Mouse (Mus musculus) adrenal gland, postnatal 4 days (tissue): ENCODE results near the gene Mrap. TPM values are rescaled to one million over a fixed set of nuclear protein-coding genes. Genes with fewer than 3 reads are reported as not detected.

Source experiments
- DNase-seq, 2 experiments: peaks; one replicate each; pipeline ENCODE4 v3.0.0; 2021 to 2022; ENCODE audit warnings: low spot score in 2 of 2, mixed read lengths in 2 of 2
- total RNA-seq, 2 experiments: library from RNA; stranded (reverse); gene quantifications; 2 replicates each; pipeline ENCODE4 v1.2.3; 2021

Mrap gene
- total RNA-seq, 2 experiments from 2014 or later = 216 to 230 TPM

DNA sequence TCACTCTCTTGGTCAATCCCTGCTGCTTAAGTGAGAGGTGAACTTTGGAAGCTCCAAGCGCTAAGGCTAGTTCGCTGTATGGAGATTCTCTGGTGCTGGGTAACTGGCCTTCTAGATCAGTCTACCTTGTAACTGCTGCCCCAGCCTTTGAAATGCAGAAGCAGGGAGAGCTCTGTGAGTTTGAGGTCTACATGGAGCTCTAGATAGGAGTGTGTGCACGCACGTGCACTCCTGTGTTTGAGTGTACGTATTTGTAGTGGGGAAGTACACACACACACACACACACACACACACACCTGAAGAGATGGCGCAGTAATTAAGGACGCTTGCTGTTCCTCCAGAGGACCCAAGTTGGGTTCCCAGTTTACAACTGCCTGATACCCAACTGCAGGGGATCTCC is 10.2 kb downstream of the Mrap start:
- DNase-seq = no peak

DNA sequence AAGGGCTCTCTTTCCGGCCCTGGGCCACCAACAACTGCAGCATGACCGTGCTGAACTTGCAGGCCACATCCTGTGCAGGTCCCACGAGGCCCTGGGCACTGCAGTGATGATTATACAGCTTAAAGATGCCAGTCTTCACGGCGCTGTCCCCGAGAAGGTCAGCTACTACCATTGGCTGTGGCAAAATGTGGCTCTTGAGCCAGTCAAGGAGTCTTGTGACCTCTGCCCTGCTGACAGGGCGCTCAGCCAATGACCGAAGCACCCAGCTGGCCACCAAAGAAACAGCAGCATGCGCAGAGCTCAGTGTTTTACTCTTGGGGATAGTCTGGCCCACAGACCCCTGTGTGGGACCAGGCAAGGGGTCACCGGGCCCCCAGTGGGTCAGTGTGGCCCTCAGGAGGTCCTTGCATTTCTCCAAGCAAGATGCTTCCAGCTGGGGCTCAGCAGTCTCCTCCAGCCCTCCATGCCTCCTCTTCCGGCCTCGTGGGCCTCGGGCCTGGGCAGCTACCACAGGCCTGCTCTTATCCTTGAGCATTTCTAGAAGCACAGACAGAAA is 15.5 kb downstream of the Mrap start:
- DNase-seq = no peak

DNA sequence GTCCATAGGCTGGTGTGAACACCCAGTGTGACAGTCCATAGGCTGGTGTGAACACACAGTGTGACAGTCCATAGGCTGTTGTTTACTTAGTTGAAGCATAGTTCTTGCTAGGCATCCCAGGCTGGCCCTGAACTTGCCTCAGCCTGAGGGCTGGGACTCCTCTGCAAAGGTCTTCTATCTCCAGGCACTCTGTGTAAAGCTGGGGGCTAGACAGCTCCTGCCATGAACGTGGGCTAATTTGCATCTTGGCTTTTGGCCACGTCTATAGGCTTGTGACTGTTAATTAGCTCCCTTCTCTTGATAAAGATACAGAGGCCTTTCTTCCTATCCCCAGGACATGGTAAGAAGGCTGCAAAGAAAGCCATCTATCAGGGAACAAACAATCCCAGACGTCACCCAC is 21.3 kb downstream of the Mrap start:
- no peak for DNase-seq

DNA sequence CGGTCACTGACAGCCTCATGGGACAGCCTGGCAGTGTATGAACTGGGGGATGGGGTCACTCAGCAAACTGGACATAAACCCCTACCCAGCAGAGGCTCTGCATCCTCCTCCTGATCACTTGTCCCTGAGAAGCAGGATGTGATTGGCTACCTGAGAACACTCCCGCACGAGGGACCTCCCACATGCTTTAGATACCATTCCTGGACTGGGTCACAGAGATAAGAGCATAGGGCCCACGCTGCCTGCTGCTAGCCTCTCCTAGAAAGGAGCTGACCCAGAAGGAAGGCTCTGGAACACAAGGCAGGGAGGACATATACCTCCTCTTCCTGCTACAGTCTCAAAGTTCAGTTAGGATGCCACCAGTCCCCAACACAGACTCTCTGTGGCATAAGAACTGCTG is 22.5 kb downstream of the Mrap start:
- DNase-seq = no peak

DNA sequence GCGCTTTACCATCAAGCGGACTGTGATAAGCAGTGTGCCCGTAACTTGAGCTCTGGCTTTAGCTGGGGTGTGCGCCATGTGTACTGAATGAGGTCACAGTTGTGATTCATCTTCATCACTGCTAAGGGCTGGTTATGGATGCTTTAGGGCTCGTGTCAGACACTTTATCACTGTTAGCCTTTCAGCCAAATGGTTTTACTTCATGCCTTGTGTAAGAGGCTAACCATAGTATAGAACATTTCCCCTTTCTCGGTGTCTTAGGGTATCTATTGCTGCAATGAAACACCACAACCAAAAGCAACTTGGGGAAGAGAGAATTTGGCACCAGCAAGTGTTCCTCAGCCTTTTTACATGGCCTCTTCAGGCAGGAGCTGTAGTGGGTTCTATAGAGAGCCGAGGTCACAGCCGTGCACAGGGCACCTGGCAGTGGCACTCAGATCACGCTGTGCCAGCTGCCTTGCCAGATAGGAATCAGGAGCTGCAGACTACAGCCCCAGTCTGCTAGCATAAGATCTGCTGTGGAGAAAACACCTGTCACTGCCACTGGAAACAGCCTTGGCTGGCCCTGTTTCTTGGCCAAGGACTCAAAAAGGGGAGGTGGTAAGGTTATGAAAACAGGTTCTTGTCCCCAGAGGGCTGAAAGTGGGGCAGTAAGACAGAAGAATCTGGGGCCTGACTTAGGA is 27.3 kb downstream of the Mrap start:
- DNase-seq = no peak

DNA sequence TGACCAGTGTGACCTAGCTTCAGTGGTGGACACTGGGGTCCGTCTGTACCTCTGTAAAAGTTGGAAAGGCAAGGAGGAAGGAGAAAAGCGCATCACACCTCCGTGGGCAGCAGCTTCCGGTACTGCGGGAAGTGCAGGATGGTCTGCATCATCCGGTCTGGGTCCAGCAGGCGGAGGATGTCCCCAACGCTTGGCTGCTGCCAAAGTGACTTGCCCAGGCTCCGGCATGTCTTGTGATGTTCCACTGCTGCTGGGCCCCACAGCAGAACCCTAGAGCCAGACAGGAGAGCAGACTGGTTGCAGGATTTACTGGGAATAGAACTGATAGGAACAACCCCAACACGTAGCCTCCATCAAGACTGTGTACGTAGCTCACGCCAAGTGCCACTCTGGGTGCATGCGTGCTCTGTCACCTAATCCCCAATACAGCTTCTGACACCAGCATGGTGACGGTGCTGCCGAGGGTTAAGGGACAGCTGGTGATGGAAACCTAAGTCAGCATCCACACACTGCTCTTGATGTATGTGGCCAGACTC is 29.0 kb downstream of the Mrap start:
- no peak for DNase-seq

DNA sequence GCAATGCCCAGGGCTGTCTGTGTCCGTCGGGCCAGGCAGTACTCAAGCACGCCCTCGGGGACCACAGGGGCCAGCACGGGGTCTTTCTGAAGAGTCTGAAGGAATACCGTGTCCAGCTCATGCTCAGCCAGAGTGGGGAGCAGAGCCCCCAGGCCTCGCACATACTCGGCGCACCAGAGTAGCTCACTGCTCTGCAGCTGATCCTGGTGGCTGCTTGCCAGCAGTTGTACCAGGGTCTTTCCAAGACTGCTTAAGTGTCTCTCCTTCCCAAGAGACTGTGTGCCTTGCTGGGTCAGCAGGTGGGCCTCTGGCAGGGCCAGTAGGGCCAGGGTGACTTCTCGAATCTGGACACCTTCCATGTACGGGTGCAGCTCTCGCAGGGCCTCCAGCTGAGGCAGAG is 36.2 kb downstream of the Mrap start:
- DNase-seq = no peak

DNA sequence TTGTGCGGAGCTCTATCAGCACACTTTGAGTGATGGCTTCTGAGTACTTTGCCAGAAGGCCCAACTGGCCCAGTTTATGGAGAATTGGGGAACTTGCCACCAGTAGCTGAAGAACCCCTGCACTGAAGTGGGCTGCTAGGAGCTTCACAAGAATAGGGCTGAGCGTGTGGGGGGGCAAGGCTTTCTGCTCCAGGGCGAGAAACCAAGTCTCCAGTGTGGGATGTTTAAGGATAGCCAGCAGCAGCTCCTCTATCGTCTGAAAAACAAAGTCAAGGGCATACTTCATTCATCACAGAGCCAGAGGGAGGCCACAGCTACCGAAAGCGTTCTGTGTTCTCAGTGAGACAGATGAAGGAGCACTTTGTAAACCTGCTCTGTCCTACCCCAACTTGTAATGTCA is 36.6 kb downstream of the Mrap start:
- DNase-seq = no peak

DNA sequence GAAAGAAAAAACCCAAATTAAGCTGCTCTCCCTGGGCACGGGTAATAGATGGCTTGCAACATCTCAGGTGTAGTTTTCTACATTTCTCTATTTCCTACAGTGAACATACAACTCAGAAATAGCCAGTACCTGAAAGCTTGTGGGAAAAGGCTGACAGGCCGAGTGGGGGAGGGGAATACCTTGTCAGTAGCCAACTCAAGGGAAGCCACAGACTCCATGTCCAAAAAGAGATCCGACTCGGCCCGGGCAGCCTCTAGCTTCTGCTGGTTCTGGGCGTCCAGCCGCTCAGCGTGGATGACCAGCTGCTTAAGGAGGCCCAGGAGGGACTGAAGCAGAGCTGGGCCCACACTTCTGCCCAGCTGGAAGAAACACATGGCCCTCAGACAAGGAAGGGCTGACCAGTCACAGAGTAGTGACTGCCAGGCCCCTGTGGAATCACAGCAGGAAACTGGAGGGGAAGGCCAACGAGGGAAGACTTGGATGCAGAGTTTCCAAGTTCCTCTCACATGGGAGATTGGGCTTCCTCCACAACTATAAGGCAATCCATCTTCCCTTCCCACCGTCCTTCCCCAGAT is 38.0 kb downstream of the Mrap start:
- no peak for DNase-seq

DNA sequence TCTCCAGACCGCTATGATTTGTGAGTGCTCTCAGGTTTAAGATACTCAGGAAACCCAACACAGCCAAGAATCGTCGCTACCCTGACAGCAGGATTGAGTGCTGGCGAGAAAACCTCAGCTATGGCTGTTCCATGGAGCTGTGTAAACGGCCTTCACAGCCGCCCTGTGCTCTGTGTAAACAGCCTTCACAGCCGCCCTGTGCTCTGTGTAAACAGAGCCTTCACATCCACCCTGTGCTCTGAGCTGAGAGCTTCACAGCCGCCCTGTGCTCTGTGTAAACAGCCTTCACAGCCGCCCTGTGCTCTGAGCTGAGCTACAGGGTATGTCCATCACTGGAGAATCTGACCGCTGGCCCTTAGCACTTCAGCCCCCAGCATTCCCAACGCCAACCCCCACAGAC is 41.8 kb downstream of the Mrap start:
- DNase-seq = no peak

DNA sequence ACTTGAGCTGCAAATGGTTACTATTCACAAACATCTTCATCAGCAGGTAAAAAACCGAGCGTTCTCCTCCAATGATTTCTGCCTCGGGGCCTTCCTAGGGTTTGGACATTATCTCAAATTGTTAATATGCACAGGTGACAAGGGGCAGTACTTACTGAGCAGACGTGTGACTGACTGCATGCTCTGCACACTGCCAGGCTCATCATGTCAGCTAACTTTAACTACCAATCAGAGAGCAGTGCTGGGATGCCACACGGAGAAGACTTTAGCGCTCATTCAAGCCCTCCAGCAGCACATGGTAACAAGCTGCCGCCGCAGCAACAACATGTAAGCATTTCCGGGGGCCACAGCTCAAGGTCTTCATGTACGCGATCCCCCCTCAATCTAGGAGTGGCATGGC is 45.3 kb downstream of the Mrap start:
- DNase-seq = no peak

DNA sequence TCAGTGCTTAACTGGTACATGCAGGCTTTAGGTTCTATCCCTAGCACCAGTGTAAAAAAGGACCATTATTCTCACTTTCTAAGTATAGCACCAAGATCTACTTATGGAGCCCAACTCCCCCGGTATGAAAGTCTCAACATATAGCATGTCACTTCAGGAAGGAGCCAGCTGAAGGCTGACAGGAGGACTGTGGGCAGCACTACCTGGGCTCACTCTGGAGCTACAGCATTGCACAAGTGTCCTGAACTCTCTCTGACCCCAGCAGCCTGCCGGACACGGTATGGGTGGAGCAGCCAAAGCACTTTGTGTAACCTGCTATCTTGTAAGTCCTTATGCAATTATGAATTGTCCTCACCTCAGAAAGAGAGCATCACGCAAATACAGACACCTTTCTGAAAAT is 47.2 kb downstream of the Mrap start:
- DNase-seq = no peak

DNA sequence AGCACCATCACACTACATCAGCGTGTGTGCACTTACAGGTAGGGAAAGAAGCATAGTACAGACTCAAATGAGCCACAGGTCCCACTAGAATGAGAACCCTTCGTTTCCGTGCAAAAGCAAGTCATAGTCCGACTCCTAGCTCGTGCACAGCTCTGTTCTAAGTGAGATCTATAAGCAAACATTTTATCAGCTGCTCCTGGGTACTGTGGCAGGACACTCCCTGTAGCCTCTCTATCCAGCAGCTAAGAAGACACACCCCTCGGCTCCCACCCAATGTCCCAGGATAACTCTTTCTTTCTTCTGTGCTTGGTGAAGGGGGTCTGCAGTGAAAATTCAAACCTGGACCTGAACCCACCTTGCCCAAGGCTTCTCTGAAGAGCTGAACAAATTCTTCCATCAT is 50.6 kb downstream of the Mrap start:
- no peak for DNase-seq

DNA sequence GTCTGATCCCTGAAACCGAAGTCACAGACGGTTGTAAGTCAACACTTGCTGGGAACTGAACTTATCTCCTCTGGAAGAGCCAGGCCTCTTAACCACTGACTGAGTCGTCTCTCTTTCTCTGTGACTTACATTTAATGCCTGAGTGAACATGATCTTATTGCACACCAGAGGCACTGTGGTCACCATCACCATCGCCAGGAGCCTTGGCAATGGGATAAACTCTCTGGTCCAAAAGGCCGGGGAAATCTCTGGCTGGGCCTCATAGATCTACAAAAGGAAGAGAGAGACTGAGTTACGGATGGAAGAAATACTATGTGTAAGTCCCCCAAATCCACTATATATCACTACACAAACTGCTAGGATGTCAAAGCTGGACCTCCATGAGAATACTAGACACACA is 52.9 kb downstream of the Mrap start:
- DNase-seq = no peak

DNA sequence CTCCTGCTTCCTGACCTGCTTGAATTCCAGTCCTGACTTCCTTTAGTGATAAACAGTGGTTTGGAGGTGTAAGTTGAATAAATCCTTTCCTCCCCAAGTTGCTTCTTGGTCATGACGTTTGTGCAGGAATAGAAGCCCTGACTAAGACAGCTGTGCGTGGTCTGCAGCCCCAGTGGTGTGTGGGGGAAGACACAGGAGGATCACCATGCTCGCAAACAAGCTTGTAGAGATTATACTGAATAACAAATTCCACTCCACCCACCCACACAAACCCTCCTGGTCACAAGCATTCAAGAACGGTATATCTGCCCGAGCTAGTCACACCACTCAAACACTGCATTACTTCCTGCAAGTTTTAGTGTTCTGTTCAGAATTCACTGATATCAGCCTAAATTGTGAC is 54.1 kb downstream of the Mrap start:
- DNase-seq = no peak

DNA sequence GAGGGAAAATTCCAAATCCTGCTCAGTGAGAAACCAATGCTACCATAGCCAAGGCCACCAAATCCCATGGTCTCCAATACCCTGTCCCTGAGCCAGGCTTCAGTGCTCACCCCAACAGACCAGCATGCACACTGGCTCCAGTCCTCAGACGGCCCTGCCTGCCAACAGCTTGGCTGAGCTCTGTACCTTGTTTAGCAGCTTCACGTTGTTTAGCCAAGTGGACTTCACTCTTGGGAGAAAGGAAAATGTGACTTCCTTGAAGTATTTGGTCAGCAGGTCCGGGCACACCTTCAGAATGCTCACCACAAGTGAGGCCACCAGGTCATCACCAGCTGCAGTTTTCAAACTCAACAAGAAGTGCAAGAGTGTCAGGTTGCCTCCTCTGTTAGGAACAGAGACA is 54.5 kb downstream of the Mrap start:
- no peak for DNase-seq

DNA sequence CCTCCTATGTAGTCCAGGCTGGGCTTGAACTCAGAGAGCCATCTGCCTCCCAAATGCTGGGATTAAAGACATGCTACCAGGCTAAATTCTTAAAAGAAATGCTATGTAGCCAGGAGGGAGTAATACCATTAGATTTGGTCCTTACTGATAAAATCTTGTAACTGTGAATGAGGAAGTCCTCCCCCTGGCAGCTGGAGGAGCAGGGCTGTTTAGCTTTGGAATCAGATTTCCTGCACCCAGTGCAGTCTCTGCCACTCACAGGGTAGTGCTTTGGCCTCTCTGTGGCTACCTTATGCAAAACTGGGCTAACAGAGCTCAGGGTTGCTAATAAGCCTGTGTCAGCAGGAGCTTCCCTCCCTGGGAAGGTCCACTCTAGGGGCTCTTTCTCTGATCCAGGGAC is 56.7 kb downstream of the Mrap start:
- DNase-seq = no peak

DNA sequence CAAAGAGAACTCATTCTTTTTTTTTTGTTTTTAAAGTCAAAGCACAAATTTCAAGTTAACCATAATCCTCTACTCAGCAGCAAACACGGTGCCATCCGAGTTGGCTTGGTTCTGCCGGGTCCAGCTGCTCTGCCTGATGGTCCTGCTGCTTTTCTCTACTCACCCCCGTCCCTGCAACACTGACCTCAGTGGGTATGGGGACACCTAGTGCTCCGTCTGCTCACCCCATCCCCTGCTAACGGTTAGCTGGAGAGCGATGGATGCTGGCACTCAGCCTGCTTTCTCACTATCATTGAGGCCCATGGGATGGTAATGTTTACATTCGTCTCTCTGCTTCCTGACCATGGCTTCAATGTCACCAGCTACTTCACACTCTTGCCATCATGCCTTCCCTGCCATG is 60.4 kb downstream of the Mrap start:
- no peak for DNase-seq

DNA sequence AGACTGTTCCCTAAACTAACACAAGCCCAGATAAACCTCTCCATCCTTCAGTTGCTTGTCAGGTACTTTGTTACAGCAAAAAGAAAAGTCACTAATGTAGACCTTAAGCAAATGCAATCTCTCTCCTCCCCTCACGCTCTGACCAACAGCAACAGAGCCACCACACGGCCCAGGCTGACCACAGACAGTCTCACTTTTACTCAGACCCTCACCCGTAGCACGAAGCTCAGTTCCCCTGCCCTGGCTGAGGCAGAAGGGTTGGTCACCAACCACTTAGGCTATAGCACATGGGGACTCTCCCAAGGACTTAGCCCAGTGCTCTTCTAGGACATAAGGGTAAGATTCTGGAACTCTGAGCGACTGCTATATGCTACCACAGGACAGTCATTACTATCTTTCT is 60.8 kb downstream of the Mrap start:
- no peak for DNase-seq
